Mouse (Mus musculus) mesoderm, embryonic 11.5 days (tissue): ENCODE measurements at regions not wholly inside any gene's neighbourhood (a gene's known extent, or its start where the extent isn't known, plus 50 kb on each side); places are given as distances from the start of the nearest gene placed in this dataset.

Experiments
- DNase-seq: peaks from one replicate; pipeline ENCODE4 v3.0.0-alpha.2; 2012; ENCODE audit warnings: low read depth, low spot score

- DNase-seq: no peak
Measured at GRCm38 (mm10) chr5:43137777-43138176, 95.2 kb upstream of the Cpeb2 start.

GRCm38 (mm10) chr5:43138931-43139486, 94.0 kb upstream of the Cpeb2 start:
- no peak for DNase-seq

- DNase-seq: no peak
Measured at GRCm38 (mm10) chr5:43139813-43140212, 93.2 kb upstream of the Cpeb2 start.

GRCm38 (mm10) chr5:43145939-43146338, 87.0 kb upstream of the Cpeb2 start:
- DNase-seq: no peak

- no peak for DNase-seq
Measured at GRCm38 (mm10) chr5:43146928-43147327, 86.0 kb upstream of the Cpeb2 start.

GRCm38 (mm10) chr5:43148486-43148885, 84.5 kb upstream of the Cpeb2 start:
- peak; percentile 66 for DNase-seq

GRCm38 (mm10) chr5:43149559-43149958, 83.4 kb upstream of the Cpeb2 start:
- peak; percentile 23 for DNase-seq

- no peak for DNase-seq
Measured at GRCm38 (mm10) chr5:43151099-43151774, 81.7 kb upstream of the Cpeb2 start.

- DNase-seq: no peak
Measured at GRCm38 (mm10) chr5:43152119-43152611, 80.8 kb upstream of the Cpeb2 start.

- no peak for DNase-seq
Measured at GRCm38 (mm10) chr5:43152881-43153280, 80.1 kb upstream of the Cpeb2 start.

- DNase-seq: no peak
Measured at GRCm38 (mm10) chr5:43156771-43157170, 76.2 kb upstream of the Cpeb2 start.

- no peak for DNase-seq
Measured at GRCm38 (mm10) chr5:43160140-43160539, 72.8 kb upstream of the Cpeb2 start.

- no peak for DNase-seq
Measured at GRCm38 (mm10) chr5:43181475-43181874, 51.5 kb upstream of the Cpeb2 start.
